Mouse (Mus musculus) v-Abl transformed pro-B cells (cell line): Measurements from ENCODE around the gene Adamts20.
"Not testable (repeated sequence)": the region's sequence is repeated elsewhere in the genome, so short reads cannot be mapped to it uniquely, and the experiment has no call there.

Experiments
- in situ Hi-C, 2 experiments: fragments of 400-800 bp; cut with MboI; formaldehyde crosslinking; loops; one replicate each; pipeline ENCODE4 v1.15.1; 2025; ENCODE audit not compliant: unreplicated experiment in 2 of 2

Gene Adamts20

DNA sequence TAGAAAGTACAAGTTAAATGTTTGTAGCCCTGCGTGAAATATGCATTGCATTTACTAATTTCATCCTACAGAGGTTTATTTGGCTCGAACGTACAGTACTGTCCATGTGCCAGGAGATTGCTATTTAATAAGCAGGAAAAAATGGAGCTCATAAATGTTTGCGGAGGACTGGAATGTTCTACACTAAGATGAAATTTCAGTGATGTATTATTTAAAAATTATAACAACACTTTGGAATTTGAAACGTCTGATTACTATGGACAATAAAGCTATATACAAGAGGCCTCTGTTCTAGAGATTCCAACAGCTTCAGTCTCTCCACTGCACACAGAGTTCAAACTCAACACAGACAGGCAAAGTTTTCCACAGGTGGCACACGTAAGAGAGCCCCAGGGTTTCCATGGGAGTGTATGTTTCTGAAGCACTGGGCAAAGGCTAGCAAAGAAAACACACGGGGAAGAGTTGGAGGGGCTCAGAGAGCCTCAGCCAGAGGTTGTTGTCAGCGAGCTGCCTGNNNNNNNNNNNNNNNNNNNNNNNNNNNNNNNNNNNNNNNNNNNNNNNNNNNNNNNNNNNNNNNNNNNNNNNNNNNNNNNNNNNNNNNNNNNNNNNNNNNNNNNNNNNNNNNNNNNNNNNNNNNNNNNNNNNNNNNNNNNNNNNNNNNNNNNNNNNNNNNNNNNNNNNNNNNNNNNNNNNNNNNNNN is 20.6 kb downstream of the Adamts20 start:
- in situ Hi-C loops = no loop called here

GRCm38 (mm10) chr15:94444043-94444436 is 21.2 kb downstream of the Adamts20 start:
- in situ Hi-C loops = no loop called here

DNA sequence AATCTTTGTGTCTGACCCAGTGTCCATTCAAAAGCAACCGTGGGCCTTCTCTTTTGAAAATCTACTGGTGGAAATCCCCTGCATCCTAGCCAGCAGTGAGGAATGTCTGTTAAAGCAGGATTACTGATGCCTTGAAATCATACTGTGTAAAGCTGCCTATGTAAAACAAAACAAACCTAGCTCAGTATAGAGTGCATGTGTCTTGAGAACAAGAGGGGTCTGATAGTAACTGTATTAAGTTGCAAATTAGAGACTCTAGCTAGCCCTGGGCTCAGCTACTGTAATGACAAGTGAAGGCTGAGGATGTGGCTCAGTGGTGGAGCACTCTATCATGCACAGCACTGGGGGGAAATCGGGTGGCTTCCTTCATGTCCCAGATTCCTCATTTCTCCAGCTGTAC is 22.2 kb downstream of the Adamts20 start:
- in situ Hi-C loops = no loop called here

- in situ Hi-C loops = no loop called here
These were observed 29.7 kb downstream of the Adamts20 start for GRCm38 (mm10) chr15:94435532-94435931.

- in situ Hi-C loops = no loop called here
These were observed 34.4 kb downstream of the Adamts20 start for GRCm38 (mm10) chr15:94430681-94431405.

GRCm38 (mm10) chr15:94428726-94429125 is 36.5 kb downstream of the Adamts20 start:
- in situ Hi-C loops = no loop called here

GRCm38 (mm10) chr15:94427482-94428214 is 37.6 kb downstream of the Adamts20 start:
- in situ Hi-C loops = no loop called here

DNA sequence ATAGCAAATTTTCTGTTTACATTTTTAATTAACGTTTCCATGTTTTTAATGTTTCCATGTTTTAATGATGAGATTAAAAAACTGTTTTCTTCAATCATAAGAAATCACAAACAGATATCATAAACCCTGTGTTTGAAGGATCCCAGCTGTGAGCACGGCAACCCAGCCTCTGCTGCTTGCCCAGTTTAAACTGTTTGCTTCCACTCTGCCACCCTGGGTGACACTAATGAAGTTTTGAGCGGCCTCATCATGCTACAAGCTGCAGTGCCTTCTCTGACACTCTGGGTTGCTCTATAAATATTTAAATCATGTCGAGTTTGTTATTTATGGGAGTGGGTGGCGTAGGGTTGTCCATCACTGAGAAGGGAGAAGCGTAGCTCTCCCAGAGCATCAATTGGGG is 44.7 kb downstream of the Adamts20 start:
- in situ Hi-C loops = no loop called here

DNA sequence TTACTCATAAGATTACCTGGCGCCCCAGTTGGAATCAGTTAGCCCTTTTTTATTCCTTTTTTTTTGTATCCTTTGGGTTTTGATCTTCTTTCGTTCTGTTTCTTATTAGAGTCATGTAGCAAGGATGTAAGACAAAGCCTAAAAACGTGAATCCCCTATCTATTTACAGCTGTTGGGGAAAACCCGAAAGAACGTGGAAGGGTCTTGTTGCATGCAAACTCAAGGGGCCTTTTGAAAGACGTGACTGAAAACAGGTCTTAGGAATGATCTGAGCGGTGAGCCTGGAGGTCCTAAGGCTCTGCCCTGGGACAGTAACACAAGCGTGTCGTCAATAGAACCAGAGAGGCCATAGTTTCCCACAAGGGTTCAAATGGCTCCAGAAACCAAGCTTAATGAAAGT is 46.1 kb downstream of the Adamts20 start:
- in situ Hi-C loops = no loop called here

DNA sequence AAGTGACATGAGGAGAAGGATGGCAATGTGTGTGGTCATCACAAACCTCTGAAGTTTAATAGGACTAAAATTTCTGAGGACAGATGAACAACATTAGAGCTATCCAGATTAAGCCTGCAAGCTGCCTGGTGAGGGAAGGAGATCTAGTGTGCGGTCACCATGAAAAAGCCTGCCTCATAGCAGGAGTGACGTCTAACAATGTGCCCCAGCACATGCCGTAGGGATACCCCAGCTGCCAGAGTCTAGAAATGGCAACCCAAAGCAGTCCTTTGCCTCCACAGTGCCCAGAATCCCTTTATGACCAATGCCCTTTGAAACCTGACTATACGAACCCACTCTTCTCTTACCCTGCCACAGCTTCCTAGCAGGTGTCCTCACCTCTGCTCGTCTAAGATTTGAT is 46.8 kb downstream of the Adamts20 start:
- in situ Hi-C loops = no loop called here

DNA sequence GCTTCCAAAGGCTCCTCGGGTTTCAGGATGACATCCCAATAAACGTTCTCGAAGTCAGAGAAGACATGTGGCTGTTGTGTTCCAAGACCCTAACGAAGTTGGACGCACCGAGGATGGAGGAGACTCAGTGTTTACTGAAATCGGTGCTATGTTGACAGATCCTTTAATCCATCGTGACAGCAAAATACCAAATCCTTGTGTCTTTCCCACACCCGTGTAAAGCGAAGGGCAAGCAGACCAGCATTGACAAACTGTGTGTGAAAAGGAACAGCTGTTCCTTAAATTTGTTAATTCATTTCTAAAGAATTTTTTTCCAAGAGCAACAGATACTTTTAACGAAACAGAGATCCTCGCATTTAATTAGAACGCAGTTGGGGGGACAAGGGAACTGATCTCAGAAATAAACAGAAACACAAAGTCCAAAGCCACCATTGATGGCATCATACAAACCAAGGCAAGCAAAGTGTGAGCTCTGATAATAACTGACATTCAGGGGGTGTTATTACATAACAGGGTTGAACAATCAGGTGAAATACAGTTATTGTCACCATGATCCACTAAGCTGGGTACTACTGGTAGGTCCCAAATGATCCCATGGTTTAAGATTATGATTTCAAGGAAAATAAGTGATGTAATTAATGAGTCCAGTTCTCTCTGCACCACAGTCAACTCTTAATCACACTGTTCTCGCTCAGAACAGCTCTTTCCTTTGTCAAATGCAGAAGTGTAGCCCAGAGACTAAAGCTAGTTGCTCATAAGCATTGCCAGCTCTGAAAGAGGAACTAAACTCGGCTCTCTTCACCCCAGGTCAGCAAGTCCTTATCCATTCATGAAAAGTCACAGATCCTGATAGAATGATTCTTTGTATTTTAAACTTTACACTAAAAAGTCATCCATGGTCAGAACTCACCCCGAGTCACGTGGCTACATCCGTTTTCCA is 47.7 kb downstream of the Adamts20 start:
- in situ Hi-C loops = no loop called here

GRCm38 (mm10) chr15:94409832-94410231 is 55.4 kb downstream of the Adamts20 start:
- in situ Hi-C loops = no loop called here

- in situ Hi-C loops = no loop called here
These were observed 58.9 kb downstream of the Adamts20 start for GRCm38 (mm10) chr15:94406364-94406763.

DNA sequence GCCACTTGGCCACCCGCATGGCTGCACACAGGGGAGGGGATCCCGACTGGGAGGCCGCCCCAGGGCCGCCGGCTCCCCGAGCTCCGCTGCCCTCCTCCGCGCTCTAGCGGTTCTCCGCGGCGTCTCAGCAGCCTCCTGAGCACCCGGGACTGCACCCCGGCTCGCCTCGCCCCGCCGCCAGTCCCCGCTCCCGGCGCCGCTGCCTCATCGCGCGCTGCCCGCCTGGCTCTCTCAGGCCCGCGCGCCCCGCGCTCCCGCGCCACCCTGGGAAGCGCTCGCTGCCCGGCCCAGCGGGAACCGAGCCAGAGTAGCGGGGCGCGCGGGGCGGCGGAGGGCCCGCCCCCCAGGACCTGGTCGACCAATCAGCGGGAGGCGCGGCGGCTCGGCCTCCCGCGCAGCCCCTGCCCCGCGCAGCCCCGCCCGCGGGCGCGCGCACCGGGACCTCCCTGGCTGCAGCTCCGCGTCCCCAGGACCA is 61.1 kb downstream of the Adamts20 start:
- in situ Hi-C loops = no loop called here

DNA sequence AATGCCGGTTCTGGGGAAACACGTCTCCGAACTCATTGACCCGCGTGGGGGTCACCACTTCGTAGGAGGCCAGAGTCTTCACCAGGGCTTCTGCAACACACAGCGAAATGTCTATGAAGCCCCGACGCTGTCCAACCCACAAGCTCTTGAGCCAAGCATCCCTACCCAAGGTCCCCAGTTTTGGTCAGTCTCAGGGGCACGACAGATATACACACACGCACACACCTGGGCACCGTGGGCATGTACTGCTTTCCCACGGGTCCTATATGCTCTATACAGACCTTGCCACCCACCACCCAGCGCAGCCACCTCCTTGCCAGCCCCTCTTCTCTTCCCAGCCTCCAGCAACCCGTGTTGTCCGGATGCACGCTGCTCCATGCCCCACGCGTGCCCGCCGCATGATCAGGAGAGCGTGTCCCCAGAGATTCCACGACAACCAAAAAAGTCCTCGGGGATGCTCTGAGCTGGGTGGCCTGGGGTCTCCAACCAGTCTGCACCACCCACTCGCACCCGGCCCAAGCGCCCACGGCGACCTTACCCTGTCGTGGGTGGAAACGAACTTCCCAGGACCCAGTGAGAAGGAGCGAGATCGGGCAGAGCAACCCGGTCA is 61.7 kb downstream of the Adamts20 start:
- in situ Hi-C loops = no loop called here

DNA sequence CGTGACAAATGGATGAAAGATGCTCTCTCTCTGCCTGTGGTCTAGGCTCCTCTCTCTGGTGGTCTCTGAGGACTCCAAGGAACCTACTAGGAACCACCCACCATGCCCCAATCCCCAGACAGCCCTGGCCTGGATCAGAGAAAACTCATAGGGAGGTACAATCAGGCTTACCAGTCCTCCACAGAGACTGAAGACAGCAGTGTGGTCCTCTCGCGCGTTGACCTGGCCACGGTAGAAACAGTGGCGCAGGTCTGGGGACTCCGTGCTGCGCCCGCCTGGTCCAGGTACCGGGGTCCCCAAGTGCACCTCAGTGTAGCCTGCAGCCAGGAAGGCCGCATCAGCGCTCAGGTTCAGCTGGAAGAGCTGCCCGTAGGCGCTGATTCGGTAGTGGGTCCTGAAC is 62.2 kb downstream of the Adamts20 start:
- in situ Hi-C loops = no loop called here

GRCm38 (mm10) chr15:94392737-94393136 is 72.5 kb downstream of the Adamts20 start:
- in situ Hi-C loops = no loop called here

- in situ Hi-C loops = not testable (repeated sequence)
These were observed 75.1 kb downstream of the Adamts20 start for GRCm38 (mm10) chr15:94390127-94390526.

- in situ Hi-C loops = no loop called here
These were observed 85.8 kb downstream of the Adamts20 start for GRCm38 (mm10) chr15:94379425-94379824.

DNA sequence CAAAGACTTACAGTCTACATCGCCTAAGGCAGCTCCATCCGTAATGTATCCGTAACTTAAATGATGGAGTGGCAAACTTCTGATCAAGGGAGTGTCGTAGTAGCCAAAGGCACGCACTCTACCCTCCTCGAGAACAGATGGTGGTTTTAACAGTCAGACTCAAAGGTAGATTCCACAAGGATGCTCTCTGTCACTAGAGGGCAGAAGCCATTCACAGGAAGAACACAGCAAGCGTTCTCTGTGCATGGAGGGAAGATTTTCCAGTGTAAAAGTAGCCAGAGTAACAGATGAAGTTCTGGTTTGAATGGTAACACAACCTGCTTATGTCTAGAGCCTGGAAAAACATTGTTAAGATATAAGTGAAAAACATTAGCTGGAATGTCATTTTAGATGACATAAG is 92.7 kb downstream of the Adamts20 start:
- in situ Hi-C loops = no loop called here
